Mouse (Mus musculus) left cerebral cortex, postnatal 10 days (tissue): ENCODE measurements at regions not wholly inside any gene's neighbourhood (a gene's known extent, or its start where the extent isn't known, plus 50 kb on each side); places are given as distances from the start of the nearest gene placed in this dataset.
A peak's percentile ranks its signal among the peaks of the same experiment; 100 is the strongest.

Experiments used
- DNase-seq, 2 experiments: peaks; one replicate each; pipeline ENCODE4 v3.0.0; 2021 to 2022; ENCODE audit warnings: low spot score in 2 of 2, mixed read lengths in 1 of 2; ENCODE audit errors: extremely low spot score in 1 of 2
- intact Hi-C: fragments of 180-260 bp; cut with DNase I; formaldehyde crosslinking; loops from one replicate; pipeline ENCODE4 v1.15.1; 2025

- intact Hi-C loops, result no loop called here
- DNase-seq, result no peak
Observed at GRCm38 (mm10) chr1:111355435-111355834, 378.1 kb upstream of the Cdh19 start.

GRCm38 (mm10) chr1:111337927-111338326 lies 360.5 kb upstream of the Cdh19 start:
- intact Hi-C loops, result no loop called here
- DNase-seq, result no peak

GRCm38 (mm10) chr1:111302268-111302667 lies 324.9 kb upstream of the Cdh19 start:
- intact Hi-C loops, result no loop called here
- DNase-seq, result no peak

DNA sequence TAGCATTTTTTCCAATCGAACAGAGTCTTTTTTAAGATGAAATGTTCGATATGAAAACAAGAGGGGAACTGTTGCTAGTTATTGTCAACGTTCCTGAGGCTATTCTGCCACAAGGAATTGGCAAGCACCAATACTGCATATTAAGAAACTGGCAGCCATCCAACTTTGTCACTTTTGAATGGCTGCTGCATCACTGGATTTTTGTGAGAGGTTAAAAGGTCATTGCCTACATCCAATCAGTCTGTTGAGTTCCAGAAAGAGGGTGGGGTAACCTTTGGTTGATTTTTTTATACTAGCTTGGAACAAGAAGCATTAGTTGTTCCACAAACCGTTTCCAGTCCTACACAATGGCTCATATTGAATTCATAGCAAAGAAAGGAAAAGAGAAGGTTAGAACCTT lies 309.0 kb upstream of the Cdh19 start:
- no peak for DNase-seq
- intact Hi-C loops, result no loop called here

- DNase-seq, result no peak
- intact Hi-C loops, result no loop called here
Observed at GRCm38 (mm10) chr1:111285916-111286315, 308.5 kb upstream of the Cdh19 start.

DNA sequence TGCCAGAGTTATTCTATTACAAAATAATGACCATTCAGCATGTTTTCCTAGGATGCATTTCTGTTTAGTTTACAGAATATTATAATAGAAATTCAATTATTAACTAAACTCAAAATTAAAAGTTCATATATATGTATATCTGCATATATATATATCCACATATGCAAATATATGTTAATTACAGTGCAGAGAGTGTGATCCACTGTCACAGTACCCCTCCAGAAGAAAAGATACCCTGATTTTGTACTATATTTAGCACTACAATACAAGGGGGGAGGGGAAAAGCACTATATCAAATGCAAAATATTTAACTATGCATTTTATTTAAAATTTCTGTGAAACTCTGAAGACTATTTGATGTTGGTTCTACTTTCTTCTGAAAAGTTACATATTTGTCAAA lies 265.4 kb upstream of the Cdh19 start:
- intact Hi-C loops, result no loop called here
- DNase-seq, result no peak

DNA sequence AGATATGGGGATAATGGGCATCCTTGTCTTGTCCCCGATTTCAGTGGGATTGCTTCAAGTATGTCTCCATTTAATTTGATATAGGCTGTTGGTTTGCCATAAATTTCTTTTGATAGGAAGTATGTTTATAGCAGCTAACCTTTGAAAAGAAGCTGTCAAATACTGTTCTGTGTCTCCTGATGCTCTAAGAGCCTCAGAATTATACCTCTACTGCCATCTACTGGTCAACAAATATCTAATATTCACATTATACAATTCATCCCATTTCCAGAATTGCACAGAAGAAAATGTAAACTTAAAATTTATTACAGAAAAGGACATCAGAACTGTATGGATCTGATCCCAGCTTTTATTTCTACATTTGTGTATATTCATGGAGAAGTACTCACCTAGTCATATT lies 265.0 kb upstream of the Cdh19 start:
- intact Hi-C loops, result no loop called here
- DNase-seq, result peak in 1 of 2 experiments; percentile 5
